Mouse (Mus musculus) right cerebral cortex, postnatal 10 days (tissue): ENCODE results near the gene Mitf.

ENCODE experiments used
- DNase-seq, 2 experiments: peaks; one replicate each; pipeline ENCODE4 v3.0.0; 2021; ENCODE audit warnings: low spot score in 2 of 2

The Mitf gene

GRCm38 (mm10) chr6:97880363-97880762, 73.5 kb downstream of the Mitf start:
- no peak for DNase-seq

GRCm38 (mm10) chr6:97881935-97882334, 75.1 kb downstream of the Mitf start:
- no peak for DNase-seq

GRCm38 (mm10) chr6:97882931-97883330, 76.1 kb downstream of the Mitf start:
- DNase-seq: no peak

GRCm38 (mm10) chr6:97883496-97883895, 76.6 kb downstream of the Mitf start:
- no peak for DNase-seq

GRCm38 (mm10) chr6:97884971-97885370, 78.1 kb downstream of the Mitf start:
- no peak for DNase-seq

GRCm38 (mm10) chr6:97885606-97886005, 78.8 kb downstream of the Mitf start:
- DNase-seq: no peak

- no peak for DNase-seq
These were observed 81.0 kb downstream of the Mitf start for GRCm38 (mm10) chr6:97887893-97888292.

GRCm38 (mm10) chr6:97888596-97888995, 81.7 kb downstream of the Mitf start:
- DNase-seq: no peak

GRCm38 (mm10) chr6:97893546-97893945, 86.7 kb downstream of the Mitf start:
- no peak for DNase-seq

- no peak for DNase-seq
These were observed 90.3 kb downstream of the Mitf start for GRCm38 (mm10) chr6:97897191-97897590.

GRCm38 (mm10) chr6:97898085-97898484, 91.2 kb downstream of the Mitf start:
- DNase-seq: no peak

GRCm38 (mm10) chr6:97901561-97901960, 94.7 kb downstream of the Mitf start:
- no peak for DNase-seq

GRCm38 (mm10) chr6:97902205-97902604, 95.4 kb downstream of the Mitf start:
- no peak for DNase-seq

- no peak for DNase-seq
These were observed 107.9 kb downstream of the Mitf start for GRCm38 (mm10) chr6:97914768-97915167.

- no peak for DNase-seq
These were observed 109.6 kb downstream of the Mitf start for GRCm38 (mm10) chr6:97916386-97916903.

- DNase-seq: no peak
These were observed 111.2 kb downstream of the Mitf start for GRCm38 (mm10) chr6:97918051-97918450.

- no peak for DNase-seq
These were observed 111.6 kb downstream of the Mitf start for GRCm38 (mm10) chr6:97918481-97918880.

- no peak for DNase-seq
These were observed 112.4 kb downstream of the Mitf start for GRCm38 (mm10) chr6:97919287-97919686.

GRCm38 (mm10) chr6:97921591-97921990, 114.7 kb downstream of the Mitf start:
- DNase-seq: no peak

GRCm38 (mm10) chr6:97924221-97924620, 117.4 kb downstream of the Mitf start:
- no peak for DNase-seq

- DNase-seq: no peak
These were observed 122.2 kb downstream of the Mitf start for GRCm38 (mm10) chr6:97929051-97929450.

GRCm38 (mm10) chr6:97929466-97929865, 122.6 kb downstream of the Mitf start:
- DNase-seq: no peak

- no peak for DNase-seq
These were observed 130.3 kb downstream of the Mitf start for GRCm38 (mm10) chr6:97937139-97937538.

- DNase-seq: no peak
These were observed 131.2 kb downstream of the Mitf start for GRCm38 (mm10) chr6:97937897-97938614.
